Mouse (Mus musculus): ENCODE results near the gene Psmd14.

The Psmd14 gene

DNA sequence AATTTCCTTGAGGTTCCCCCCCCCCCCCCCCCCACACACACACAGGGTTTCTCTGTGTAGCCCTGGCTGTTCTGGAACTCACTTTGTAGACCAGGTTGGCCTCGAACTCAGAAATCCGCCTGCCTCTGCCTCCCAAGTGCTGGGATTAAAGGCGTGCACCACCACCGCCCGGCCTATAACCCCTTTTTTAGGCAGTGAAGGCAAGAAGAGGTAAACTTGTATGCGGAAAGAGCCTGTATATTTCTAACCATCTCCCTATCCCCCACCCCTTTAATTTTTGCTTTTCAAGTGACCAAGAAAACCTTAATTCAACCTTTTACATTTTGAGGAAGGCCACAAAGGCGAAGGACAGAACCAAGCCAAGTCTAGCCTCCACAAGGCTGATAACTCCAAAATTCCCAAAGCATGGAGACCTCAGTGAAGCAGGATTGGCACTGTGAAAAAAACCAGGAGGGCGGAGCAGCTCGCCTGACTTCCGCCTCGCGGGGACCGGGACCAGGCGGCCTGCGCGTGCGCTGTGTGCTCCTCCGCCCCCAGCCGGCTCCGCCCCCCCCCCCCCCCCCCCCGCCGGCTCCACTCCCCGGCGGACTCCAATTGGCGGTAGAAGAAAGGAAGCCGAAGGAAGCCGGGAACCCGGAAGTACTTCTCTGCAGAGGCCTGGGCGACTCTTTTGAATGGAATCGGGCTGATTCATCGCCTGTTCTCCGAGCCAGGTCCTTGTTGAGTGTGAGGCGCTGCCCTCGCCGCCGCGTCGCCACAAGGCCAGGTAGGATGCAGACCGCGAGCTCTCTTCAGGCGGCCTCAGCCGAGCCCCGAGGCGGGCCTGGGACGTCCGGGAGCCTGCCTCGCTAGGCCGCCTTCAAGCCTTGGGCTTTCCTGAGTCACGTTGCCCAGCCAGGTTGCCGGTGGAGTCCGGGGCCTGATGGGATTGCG lies at the start of gene Psmd14:
Psmd14 (plus strand) TSS at position 587 of the 933 bp plus-strand sequence.
- peak; percentile 96 for DNase-seq (ENCODE audit: low spot score)

GRCm38 (mm10) chr2:61662833-61663232 lies 48.7 kb upstream of the Psmd14 start:
- DNase-seq (ENCODE audit: low spot score), result no peak

- DNase-seq (ENCODE audit: low spot score), result no peak
Observed at GRCm38 (mm10) chr2:61663573-61664241, 47.8 kb upstream of the Psmd14 start.

- no peak for DNase-seq (ENCODE audit: low spot score)
Observed at GRCm38 (mm10) chr2:61667420-61667819, 44.1 kb upstream of the Psmd14 start.

DNA sequence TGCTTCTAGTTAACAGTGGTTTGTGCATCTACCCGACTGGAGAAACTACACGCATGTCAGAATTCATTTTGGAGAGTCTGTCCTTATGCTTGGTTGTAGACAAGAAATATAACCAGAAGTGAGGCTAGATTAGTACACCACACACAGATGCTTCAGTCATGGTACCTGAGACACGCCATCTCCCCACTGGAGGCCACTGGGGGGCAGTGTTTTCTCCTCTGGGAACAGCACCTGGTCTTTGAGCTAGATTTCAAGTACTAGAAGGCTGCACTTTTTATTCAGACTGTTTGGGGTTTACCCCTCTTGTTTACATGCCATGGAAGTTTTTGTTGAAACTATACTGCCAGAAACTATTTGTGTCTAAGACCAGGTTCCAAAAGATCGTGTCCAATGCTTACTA lies 43.2 kb upstream of the Psmd14 start:
- DNase-seq (ENCODE audit: low spot score), result peak; percentile 36

DNA sequence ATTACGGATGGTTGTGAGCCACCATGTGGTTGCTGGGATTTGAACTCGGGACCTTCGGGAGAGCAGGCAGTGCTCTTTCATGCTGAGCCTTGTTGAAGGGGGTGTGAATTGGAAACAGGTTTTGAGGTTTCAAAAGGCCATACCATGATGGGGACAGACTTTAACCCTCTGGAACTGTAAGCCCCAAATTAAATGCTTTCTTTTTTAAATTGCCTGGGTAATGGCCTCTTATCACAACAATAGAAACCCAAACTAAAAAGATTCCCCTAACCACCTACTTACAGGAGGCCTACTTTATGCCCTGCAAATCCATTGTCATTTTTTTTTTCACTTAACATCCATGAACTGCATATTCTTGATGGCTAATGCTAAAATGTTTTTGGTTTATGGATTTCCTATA lies 36.9 kb upstream of the Psmd14 start:
- no peak for DNase-seq (ENCODE audit: low spot score)

DNA sequence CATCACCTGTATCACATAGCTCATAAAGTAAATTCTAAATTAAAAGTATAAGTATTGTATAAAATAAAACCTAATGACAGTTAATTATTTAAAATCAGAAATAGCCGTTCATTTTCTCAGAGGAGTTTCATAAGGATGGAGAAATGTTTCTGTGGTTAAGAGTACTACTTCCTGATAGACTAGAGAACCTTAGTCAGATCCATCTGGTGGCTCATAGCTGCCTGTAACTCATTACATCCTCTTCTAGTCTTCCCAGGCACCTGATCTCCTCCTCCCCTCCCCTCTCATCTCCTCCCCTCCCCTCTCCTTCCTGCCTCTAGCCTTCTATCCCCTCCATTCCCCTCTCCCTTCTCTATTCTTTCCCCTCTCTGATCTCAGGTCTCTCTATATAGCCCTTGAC lies 29.9 kb upstream of the Psmd14 start:
- DNase-seq (ENCODE audit: low spot score), result no peak

DNA sequence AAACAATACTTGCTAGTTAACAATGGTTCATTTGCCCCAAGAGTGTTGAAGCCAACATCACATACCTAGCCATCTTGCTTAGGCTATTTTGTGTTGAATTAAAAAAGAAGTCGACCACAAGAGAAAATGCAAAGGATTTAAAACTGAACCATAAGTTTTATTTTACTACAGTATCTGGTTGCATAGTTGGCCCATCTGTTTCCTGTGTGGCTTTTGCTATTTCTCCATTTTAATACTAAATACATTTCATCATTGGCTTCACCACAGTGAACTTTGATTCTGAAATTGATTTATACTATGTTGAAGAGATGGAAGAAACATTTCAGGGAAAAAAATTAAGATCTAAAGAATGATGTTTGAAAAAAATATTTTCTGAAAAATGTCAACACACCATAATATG lies 25.0 kb upstream of the Psmd14 start:
- DNase-seq (ENCODE audit: low spot score), result no peak

- no peak for DNase-seq (ENCODE audit: low spot score)
Observed at GRCm38 (mm10) chr2:61689086-61689485, 22.4 kb upstream of the Psmd14 start.

- no peak for DNase-seq (ENCODE audit: low spot score)
Observed at GRCm38 (mm10) chr2:61709570-61709969, 1.9 kb upstream of the Psmd14 start.

DNA sequence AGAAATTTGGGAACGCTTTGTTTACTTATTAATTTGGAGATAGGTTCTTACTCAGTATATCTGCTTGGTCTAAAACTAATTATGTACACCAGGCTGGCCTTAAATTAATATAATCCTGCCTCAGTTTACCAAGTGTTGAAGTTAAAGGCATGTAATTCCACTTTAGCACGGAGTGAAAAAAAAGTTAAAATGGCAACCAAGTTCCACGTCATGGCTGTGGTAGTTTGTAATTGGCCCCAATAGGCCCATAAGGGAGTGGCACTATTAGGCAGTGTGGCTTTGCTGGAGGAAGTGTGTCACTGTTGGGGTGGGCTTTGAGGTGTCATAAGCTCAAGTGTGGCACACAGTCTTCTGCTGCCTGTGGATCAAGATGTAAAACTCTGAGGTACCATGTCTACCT lies 1.0 kb downstream of the Psmd14 start:
- DNase-seq (ENCODE audit: low spot score), result peak; percentile 41

- no peak for DNase-seq (ENCODE audit: low spot score)
Observed at GRCm38 (mm10) chr2:61722401-61722982, 11.0 kb downstream of the Psmd14 start.

GRCm38 (mm10) chr2:61732802-61733486 lies 21.4 kb downstream of the Psmd14 start:
- no peak for DNase-seq (ENCODE audit: low spot score)

DNA sequence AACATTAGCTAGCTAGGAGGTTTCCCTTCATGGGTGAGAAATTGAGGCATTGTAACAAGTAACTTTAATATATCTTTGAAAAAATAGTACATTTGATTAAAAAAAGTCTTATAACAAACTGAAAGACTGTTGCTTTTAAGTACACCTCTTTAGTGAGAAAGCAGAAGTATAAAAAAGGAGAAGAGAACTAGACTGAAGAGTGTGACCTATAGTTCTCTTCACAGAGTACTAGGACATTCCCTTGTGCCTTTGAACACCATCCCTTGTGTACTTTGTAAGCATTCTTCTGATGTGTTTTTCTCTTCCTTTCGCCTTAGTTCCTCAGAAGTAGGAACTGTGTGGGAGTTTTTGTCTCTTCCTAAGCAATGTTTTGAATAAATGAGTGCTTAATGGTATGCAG lies 22.7 kb downstream of the Psmd14 start:
- DNase-seq (ENCODE audit: low spot score), result no peak

DNA sequence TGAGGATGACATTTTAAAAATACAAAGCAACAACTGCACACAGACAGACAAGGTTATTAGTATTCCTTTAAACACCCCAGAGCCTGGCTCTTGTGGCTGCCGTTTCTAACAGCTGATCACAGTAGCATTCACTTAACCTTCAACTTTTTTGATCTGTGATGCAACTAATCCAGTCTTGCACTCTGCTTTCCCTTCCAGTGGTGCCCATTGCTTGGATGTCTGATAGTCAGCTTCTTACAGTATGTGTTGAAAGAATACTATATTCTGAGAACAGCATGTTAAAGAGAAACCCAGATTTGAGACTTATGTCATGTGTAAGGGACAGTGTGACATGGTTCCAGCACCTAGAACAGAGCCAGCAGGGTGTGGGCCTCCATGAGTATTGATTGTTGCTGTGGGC lies 34.6 kb downstream of the Psmd14 start:
- DNase-seq (ENCODE audit: low spot score), result no peak

DNA sequence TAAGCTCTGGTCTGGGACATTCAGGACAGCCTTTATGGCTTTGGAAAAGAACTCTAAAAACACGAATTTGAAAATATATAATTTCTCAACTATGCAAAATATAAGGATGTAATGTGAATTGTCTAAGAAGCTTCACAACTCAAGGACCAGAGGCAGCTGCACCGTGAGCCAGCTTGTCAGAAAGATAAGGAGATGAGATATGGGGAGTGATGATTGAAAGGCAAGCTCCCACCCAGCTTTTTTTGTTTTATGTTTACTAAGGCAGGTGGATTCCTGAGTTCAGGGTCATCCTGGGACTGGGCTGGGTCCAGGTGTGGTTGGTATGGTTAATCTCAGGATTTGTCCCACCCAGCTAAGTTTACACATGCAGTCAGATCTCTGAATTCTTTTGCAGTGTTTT lies 35.1 kb downstream of the Psmd14 start:
- no peak for DNase-seq (ENCODE audit: low spot score)

- DNase-seq (ENCODE audit: low spot score), result no peak
Observed at GRCm38 (mm10) chr2:61747411-61747810, 35.9 kb downstream of the Psmd14 start.

- DNase-seq (ENCODE audit: low spot score), result no peak
Observed at GRCm38 (mm10) chr2:61750702-61751101, 39.2 kb downstream of the Psmd14 start.

DNA sequence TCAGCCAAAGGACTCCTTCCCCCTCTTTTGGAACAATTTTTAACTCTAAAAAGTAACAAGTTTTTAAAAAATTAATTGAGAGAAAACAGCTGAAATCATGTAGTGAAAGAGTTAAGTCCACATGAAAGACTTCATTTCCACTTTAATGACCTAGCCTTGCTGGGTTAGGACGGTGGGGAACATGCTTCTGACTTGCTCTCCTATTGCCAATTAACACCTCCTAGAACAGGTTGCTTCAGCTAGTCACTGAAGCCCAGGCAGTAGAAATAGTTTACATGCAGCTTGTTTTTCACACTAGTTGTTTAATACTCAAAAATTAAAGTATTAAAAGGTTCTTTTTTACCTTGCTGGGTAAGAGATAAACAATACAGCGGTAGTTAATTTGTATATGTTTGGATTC lies 39.8 kb downstream of the Psmd14 start:
- DNase-seq (ENCODE audit: low spot score), result no peak

DNA sequence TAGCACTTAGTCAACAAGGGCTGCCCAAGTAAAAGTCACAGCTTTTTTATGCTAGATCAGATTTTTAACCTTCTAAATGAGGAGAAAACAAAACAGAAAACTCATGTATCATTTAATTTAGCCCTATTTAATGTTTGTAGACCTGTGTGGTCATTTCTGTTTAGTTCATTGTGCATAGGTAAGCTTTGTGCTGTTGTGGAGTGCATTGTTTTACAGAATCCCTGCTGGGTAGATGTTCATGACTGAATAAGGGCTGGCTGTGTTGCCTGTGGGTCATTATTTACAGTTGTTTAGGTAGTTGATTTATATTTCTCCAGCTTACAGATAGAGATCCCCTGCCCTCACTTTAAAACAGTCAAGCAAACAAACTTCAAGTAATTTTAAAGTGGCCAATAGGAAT lies 40.9 kb downstream of the Psmd14 start:
- no peak for DNase-seq (ENCODE audit: low spot score)

DNA sequence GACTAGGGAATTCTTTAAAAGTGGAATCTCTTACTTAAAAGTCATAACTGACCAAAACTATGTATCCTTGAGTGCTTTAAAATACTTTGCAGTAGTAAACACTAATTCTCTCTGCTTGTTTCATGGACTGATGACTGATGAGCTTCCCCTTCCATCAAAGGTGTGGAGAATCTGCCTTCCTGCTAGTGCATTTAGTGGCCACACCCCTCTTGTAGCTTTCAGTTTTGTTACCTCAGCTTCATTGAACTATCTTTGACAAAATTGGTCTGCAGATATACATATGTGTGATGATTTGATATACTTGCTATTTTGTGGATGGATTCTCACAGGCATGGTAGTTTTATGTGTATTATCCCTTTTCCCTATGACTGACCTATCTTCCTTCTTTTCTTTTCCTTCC lies 43.5 kb downstream of the Psmd14 start:
- no peak for DNase-seq (ENCODE audit: low spot score)

DNA sequence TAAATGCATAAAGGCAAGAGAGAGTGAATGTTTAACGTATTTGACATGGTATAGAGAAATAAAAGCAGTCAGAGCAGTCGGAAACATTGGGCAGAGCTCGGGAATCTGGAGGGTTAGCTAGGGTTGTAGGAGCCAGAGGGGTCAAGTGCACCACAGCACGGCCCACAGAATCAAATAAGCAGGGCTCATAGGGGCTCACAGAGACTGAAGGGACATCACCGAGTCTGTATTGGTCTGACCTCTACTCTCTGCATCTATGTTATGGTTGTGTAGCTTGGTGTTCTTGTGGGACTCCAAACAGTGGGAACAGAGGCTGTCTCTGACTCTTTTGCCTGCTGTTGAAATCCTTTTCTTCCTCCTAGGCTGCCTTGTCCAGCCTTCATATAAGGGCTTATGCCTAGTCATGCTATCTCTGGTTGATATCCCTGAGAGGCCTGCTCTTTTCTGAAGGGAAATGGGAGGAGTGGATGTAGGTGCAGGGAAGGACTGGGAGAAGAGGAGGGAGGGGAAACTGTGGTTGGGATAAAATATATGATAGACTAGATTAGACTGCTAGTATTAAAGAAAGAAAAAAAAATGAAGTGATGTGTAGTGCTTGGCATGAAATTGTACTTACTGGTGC lies 47.9 kb downstream of the Psmd14 start:
- DNase-seq (ENCODE audit: low spot score), result no peak

Measured in MN1 (cell line).